Mouse (Mus musculus) mouse trophoblast stem cell (cell line): ENCODE results near the gene Pank2.

Source experiments
- in situ Hi-C, 2 experiments: fragments of 300-500 bp; cut with MseI, MboI; formaldehyde crosslinking; loops; 2 replicates in 1 of 2; 3 replicates in 1 of 2; pipeline ENCODE4 v1.15.1; 2025

Gene Pank2

DNA sequence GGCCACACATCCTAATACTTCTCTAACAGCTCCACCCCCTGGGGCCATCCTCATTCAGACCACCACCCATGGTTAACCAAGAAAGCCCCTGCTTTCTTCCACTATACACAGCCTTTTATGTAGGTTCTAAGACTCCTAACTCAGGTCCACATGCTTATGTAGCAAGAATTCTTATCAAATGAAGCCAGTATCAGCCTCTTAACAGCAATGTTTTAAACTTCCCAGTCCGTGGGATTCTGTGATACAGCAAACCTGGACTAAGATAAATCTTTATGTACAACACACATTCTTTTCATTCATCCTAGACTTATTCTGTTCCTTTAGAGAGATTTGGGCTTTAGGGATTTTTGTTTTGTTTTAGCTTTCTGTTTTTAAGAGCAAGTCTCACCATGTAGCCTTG lies 61.4 kb downstream of the Pank2 start:
- in situ Hi-C loops: no loop called here

- in situ Hi-C loops: no loop called here
Observed at GRCm38 (mm10) chr2:131326044-131326443, 63.7 kb downstream of the Pank2 start.

DNA sequence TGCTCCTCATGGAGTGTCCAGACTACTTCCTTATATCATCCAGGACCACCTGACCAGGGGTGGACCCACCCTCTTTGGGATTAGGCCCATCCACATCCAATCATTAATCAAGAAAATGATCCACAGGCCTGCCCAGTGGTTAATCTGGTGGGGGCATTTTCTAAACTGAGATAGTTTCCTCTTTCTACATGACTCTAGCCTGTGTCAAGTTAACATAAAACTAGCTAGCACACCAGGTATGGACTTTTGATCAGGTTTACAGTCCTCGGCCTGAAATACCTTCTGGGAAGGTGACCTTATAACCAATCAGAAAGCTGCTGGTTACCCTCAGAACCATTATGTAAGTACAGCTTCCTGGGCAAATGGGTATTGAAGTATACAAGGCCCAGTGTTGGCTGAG lies 66.7 kb downstream of the Pank2 start:
- in situ Hi-C loops: no loop called here

DNA sequence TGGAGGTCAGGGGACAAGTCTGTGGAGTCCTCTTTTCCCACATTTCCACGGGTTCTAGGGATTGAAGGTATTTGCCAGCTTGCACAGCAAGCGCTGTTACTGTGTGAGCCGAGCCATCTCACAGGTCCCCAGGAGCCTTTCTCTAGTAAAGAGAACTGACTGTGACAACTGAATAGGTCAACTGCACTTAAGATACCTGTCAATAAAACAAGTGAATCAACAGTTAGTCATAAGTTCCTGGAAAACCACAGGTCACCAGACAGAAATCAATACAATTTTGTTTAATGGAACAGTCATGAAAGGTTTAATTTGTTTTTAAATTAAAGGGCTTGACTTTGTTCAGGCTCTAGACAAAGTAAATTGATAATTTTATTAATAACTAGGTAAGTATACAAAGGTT lies 68.3 kb downstream of the Pank2 start:
- in situ Hi-C loops: no loop called here

GRCm38 (mm10) chr2:131337602-131338001 lies 75.3 kb downstream of the Pank2 start:
- in situ Hi-C loops: no loop called here

DNA sequence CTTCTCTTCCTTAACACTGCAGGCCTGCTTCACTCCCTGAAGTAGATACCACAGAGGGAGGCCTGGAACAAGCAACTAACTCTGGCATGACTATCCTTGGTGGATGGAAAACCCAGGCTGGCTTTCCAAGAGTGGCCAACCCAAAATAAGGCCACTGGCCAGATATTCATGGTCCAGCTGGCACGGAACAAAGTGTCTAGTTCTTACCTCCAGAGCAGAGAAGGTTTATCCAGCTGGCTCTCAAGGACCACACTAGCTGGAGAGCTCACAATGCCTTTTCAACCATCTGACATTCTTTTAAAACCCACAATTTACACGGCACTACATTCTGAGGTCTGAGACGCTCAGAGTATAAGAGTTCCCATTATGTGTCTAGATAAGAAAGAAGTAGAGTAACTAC lies 82.2 kb downstream of the Pank2 start:
- in situ Hi-C loops: no loop called here

DNA sequence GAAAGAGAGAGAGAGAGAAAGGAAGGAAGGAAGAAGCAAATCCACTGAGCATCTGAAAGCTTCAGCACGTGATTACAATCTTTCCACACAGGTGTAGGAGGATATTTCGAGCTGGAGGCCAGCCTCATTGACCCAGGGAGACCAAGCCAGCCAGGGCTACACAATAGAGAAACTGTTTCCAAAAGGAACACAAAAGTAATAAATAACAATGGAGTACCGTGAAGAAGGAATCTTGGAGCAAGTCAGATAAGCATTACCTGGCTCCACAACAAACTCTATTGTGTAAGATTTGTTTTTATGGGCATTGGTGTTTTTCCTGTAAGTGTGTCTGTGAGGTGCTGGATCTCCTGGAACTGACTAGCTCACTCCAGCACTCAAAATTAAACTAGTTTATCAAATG lies 83.3 kb downstream of the Pank2 start:
- in situ Hi-C loops: no loop called here
